Mouse (Mus musculus) limb, embryonic 14.5 days (tissue): ENCODE measurements around the gene Chst5. TPM values are rescaled to one million over a fixed set of nuclear protein-coding genes. Genes with fewer than 3 reads are reported as not detected.
A peak's percentile ranks its signal among the peaks of the same experiment; 100 is the strongest.

Experiments used
- ATAC-seq: fragments of 200-750 bp; cut with Nextera tagmentation; 2 replicates; pipeline ENCODE4 v1.8.0; 2017; ENCODE audit warnings: low read depth, moderate number of reproducible peaks, moderate TSS enrichment; ENCODE audit not compliant: low FRiP score
- DNase-seq: peaks from one replicate; pipeline ENCODE4 v3.0.0-alpha.2; 2015; ENCODE audit warnings: low spot score
- H3K27ac ChIP-seq: fragments of 300-500 bp; sonication (generic); replicated peaks from 2 replicates; pipeline ENCODE4 v1.5.1; 2014; ENCODE audit warnings: low read depth, mild to moderate bottlenecking, low read length, moderate library complexity, mixed read lengths
- H3K27me3 ChIP-seq: fragments of 300-500 bp; sonication (generic); 2 replicates; pipeline ENCODE4 v1.6.1; 2014; ENCODE audit warnings: low read length, mixed read lengths; ENCODE audit not compliant: control insufficient read depth, insufficient read depth
- H3K36me3 ChIP-seq: fragments of 300-500 bp; sonication (generic); 2 replicates; pipeline ENCODE4 v1.6.1; 2014; ENCODE audit warnings: mild to moderate bottlenecking, low read length, moderate library complexity, mixed read lengths; ENCODE audit not compliant: control insufficient read depth, insufficient read depth
- H3K4me1 ChIP-seq: fragments of 300-500 bp; sonication (generic); 2 replicates; pipeline ENCODE4 v1.6.1; 2014; ENCODE audit warnings: antibody characterized with exemption, low read length, mixed read lengths; ENCODE audit not compliant: control insufficient read depth, insufficient read depth
- H3K4me2 ChIP-seq: fragments of 300-500 bp; sonication (generic); replicated peaks from 2 replicates; pipeline ENCODE4 v1.6.1; 2014; ENCODE audit warnings: low read depth, mild to moderate bottlenecking, low read length, moderate library complexity; ENCODE audit not compliant: severe bottlenecking
- H3K4me3 ChIP-seq: fragments of 300-500 bp; sonication (generic); replicated peaks from 2 replicates; pipeline ENCODE4 v1.5.1; 2014; ENCODE audit warnings: low read length
- H3K9ac ChIP-seq: fragments of 300-500 bp; sonication (generic); 2 replicates; pipeline ENCODE4 v1.6.1; 2014; ENCODE audit warnings: mild to moderate bottlenecking, low read depth, low read length, moderate library complexity; ENCODE audit not compliant: severe bottlenecking
- H3K9me3 ChIP-seq: fragments of 300-500 bp; sonication (generic); 2 replicates; pipeline ENCODE4 v1.6.1; 2016; ENCODE audit warnings: low read length; ENCODE audit not compliant: control insufficient read depth
- POLR2A ChIP-seq: fragments of 200-500 bp; IDR thresholded peaks from 2 replicates; pipeline ENCODE4 v1.8.0; 2012; ENCODE audit warnings: inconsistent platforms, mild to moderate bottlenecking, moderate library complexity, borderline replicate concordance; ENCODE audit not compliant: insufficient read depth, insufficient read length; ENCODE audit errors: extremely low read depth
- WGBS: fragments of 180-500 bp; shearing (Covaris S2); extraction: QIAGEN DNeasy Blood & Tissue Kit; methylation state at CpG from one replicate; pipeline ENCODE4 v1.1.7; 2014; 5-methylcytosine and 5-hydroxymethylcytosine counted together
- polyA plus RNA-seq, 2 experiments: library from polyadenylated mRNA; depleted of rRNA in 1 of 2; stranded (reverse) in 1 of 2; unstranded in 1 of 2; fragments of >200 nt; fragmentation: Nextera tagmentation in 1 of 2; extraction: Ambion mirVana in 1 of 2; gene quantifications; 2 replicates each; pipeline versions ENCODE4 v1.2.1 to v1.2.3; 2012 to 2014

The Chst5 gene
- polyA plus RNA-seq, 2 experiments, result 11.7 to 12.2 TPM

GRCm38 (mm10) chr8:111934201-111934600, 24.0 kb upstream of the Chst5 start:
- Histone ChIP-seq H3K27me3 (no peaks in the 10 kb centered on the region), H3K4me3 (no peak overlapping the region), H3K4me2 (0 out of 2 replicates have a peak overlapping the region, but pooled peaks have one; percentile 87), H3K36me3 (0 out of 2 replicates have a peak, but pooled peaks cover 2% of the 10 kb centered on the region), H3K4me1 (peaks cover 7% of the 10 kb centered on the region; the same call in 1 of the 2 replicates), H3K9ac (no peak overlapping the region), H3K27ac (no peak overlapping the region), H3K9me3 (no peaks in the 10 kb centered on the region)
- DNase-seq, result no peak
- TF ChIP-seq POLR2A, result no peak
- WGBS, result 88% methylated on average over 2 of the region's 2 CpGs
- ATAC-seq, result no peak

GRCm38 (mm10) chr8:111933348-111934076, 23.3 kb upstream of the Chst5 start, which contains the start of gene Tmem231:
Gene Tmem231 (minus strand): TSS chr8:111933881.
- Histone ChIP-seq H3K27ac (peak within 1 kb of the TSS; percentile 80), H3K36me3 (0 out of 2 replicates have a peak, but pooled peaks cover 2% of the 10 kb centered on the region), H3K9me3 (no peaks in the 10 kb centered on the region), H3K27me3 (no peaks in the 10 kb centered on the region), H3K4me3 (peak within 1 kb of the TSS; percentile 69), H3K4me1 (peaks cover 7% of the 10 kb centered on the region; the same call in 1 of the 2 replicates), H3K9ac (peak within 1 kb of the TSS; percentile 70), H3K4me2 (peak within 1 kb of the TSS; percentile 87)
- WGBS, result 6% methylated on average over 52 of the region's 53 CpGs
- TF ChIP-seq POLR2A, result no peak
- peak; percentile 94 for DNase-seq
- peak; percentile 99 for ATAC-seq

DNA sequence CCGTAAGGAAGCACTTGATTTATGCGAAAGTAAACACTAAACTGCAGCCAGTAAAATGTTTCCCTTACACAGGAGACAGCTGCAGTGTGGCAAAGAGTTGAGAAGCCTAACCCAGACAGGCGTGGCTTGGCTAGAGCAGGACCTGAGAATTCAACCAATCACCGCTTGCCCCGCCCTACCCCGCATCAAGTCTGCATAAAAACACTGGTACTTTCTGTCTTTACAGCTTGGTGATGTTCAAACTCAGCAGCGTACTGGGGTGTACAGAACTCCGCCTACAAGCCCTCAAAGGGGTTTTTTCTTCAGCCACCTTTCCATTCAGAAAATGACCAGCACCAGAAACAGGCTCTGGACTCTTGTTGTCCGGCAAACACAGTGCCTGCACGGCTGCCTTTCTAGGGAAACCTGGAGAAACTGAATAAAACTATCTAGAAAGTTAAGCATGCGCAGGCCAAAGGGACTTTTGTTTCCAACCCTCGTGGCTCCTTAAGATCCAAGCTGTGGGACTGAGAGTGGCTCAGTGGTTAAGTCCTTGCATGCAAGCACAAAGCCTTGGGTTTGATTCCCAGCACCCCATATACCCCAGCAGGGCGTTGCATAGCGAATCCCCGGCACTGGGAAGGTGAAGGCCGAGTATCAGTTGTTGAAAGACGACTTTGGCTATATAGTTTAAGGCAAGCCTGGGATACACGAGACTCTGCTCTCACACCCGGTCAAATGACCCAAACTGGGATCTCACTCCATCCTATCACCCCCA, 22.5 kb upstream of the Chst5 start:
- 0 out of 2 replicates have a peak, but pooled peaks cover 2% of the 10 kb centered on the region for H3K36me3 ChIP-seq
- peak overlapping the region; percentile 87 for H3K4me2 ChIP-seq
- DNase-seq, result peak; percentile 78
- peak; percentile 48 for ATAC-seq
- H3K4me3 ChIP-seq, result peak overlapping the region; percentile 69
- peak overlapping the region; percentile 70 for H3K9ac ChIP-seq
- H3K27me3 ChIP-seq, result no peaks in the 10 kb centered on the region
- WGBS, result 26% methylated on average over 19 of the region's 19 CpGs
- no peaks in the 10 kb centered on the region for H3K9me3 ChIP-seq
- peak overlapping the region; percentile 80 for H3K27ac ChIP-seq
- TF ChIP-seq POLR2A, result no peak
- H3K4me1 ChIP-seq, result peaks cover 7% of the 10 kb centered on the region; the same call in 1 of the 2 replicates

GRCm38 (mm10) chr8:111931721-111932120, 21.5 kb upstream of the Chst5 start:
- Histone ChIP-seq H3K9ac (no peak overlapping the region), H3K4me2 (no peak overlapping the region), H3K27me3 (no peaks in the 10 kb centered on the region), H3K4me1 (peaks cover 7% of the 10 kb centered on the region; the same call in 1 of the 2 replicates), H3K9me3 (no peaks in the 10 kb centered on the region), H3K4me3 (no peak overlapping the region), H3K36me3 (peaks cover 4% of the 10 kb centered on the region; the same call in 1 of the 2 replicates), H3K27ac (no peak overlapping the region)
- 68% methylated on average over 16 of the region's 16 CpGs for WGBS
- ATAC-seq (no peak), DNase-seq (no peak)
- no peak for TF ChIP-seq POLR2A

DNA sequence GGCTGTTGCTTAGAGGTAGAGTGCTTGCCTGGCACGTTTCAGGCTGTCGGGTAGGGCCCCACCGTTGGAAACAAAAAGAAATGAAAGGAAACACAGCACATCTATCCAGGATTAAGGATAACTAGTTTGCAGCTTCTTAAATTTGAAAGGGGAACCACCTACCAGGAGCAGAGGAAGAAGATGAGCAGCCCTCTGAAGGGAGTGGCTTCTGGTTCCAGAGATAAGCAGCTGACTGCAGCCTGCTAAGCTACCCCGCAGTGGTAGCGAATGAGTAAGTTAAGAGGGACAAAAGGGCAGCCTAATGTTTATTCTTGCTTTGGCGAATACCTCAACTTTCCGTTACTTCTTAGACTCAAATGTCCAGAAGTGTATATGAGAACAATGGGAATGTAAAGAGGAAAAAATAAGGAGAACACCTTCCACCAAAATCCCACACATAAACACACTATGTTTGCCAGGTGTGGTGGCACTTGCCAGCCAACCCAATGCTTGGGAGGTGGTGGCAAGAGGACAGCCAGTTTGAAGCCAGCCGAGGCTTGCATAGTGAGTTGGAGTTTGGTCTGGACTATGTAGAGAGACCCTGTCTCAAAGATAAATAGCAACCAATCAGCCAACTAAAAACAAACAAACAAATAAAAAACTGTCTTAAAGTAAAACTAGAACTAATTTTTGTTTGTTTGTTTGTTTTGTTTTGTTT, 19.5 kb upstream of the Chst5 start:
- peaks cover 4% of the 10 kb centered on the region; the same call in 1 of the 2 replicates for H3K36me3 ChIP-seq
- H3K9me3 ChIP-seq, result no peaks in the 10 kb centered on the region
- peaks cover 7% of the 10 kb centered on the region; the same call in 1 of the 2 replicates for H3K4me1 ChIP-seq
- DNase-seq (no peak), ATAC-seq (no peak)
- no peaks in the 10 kb centered on the region for H3K27me3 ChIP-seq
- no peak overlapping the region for H3K4me3 ChIP-seq
- no peak overlapping the region for H3K4me2 ChIP-seq
- WGBS, result 77% methylated on average over 8 of the region's 8 CpGs
- H3K9ac ChIP-seq, result no peak overlapping the region
- TF ChIP-seq POLR2A, result no peak
- H3K27ac ChIP-seq, result no peak overlapping the region
